Mouse (Mus musculus) brain, embryonic 14.5 days (tissue): ENCODE results near the gene Stat5b. TPM values are rescaled to one million over a fixed set of nuclear protein-coding genes. Genes with fewer than 3 reads are reported as not detected.

Source experiments
- DNase-seq: peaks from one replicate; pipeline ENCODE4 v3.0.0-alpha.2; 2011; ENCODE audit warnings: low read depth
- CTCF ChIP-seq: fragments of 200-500 bp; IDR thresholded peaks from 2 replicates; pipeline ENCODE4 v1.5.1; 2012; ENCODE audit warnings: inconsistent platforms, mild to moderate bottlenecking, moderate library complexity, borderline replicate concordance; ENCODE audit not compliant: insufficient read depth, insufficient read length; ENCODE audit errors: extremely low read depth
- POLR2A ChIP-seq: fragments of 200-500 bp; IDR thresholded peaks from 2 replicates; pipeline ENCODE4 v1.6.1; 2012; ENCODE audit warnings: mild to moderate bottlenecking, inconsistent platforms, borderline replicate concordance; ENCODE audit not compliant: poor library complexity, insufficient read depth, insufficient read length, severe bottlenecking; ENCODE audit errors: extremely low read depth
- polyA plus RNA-seq: library from polyadenylated mRNA; depleted of rRNA; stranded (reverse); fragments of >200 nt; gene quantifications from 2 replicates; pipeline ENCODE4 v1.2.3, GENCODE M21; 2012; rRNA removed

Gene Stat5b
- 16.4 and 21.5 TPM in 2 replicates for polyA plus RNA-seq

GRCm38 (mm10) chr11:100850038-100850777 lies at the start of gene Stat5b:
Gene Stat5b (minus strand): TSS chr11:100850724.
- TF ChIP-seq POLR2A (peak; percentile 80), CTCF (no peak)
- DNase-seq, result peak; percentile 84

- peak; percentile 83 for DNase-seq
- TF ChIP-seq CTCF (no peak), POLR2A (no peak)
These were observed 48.1 kb upstream of the Stat5b start for GRCm38 (mm10) chr11:100898441-100899199.

GRCm38 (mm10) chr11:100897294-100898231 lies 47.0 kb upstream of the Stat5b start:
- DNase-seq, result peak; percentile 91
- no peak for TF ChIP-seq POLR2A
- TF ChIP-seq CTCF, result no peak

- TF ChIP-seq CTCF (no peak), POLR2A (no peak)
- DNase-seq, result peak; percentile 18
These were observed 45.6 kb upstream of the Stat5b start for GRCm38 (mm10) chr11:100896078-100896477.

GRCm38 (mm10) chr11:100894146-100894918 lies 43.8 kb upstream of the Stat5b start:
- DNase-seq, result no peak
- TF ChIP-seq CTCF (no peak), POLR2A (no peak)

GRCm38 (mm10) chr11:100893482-100893881 lies 43.0 kb upstream of the Stat5b start:
- TF ChIP-seq POLR2A, result no peak
- peak; percentile 99 for TF ChIP-seq CTCF
- peak; percentile 94 for DNase-seq

- no peak for DNase-seq
- no peak for TF ChIP-seq POLR2A
- no peak for TF ChIP-seq CTCF
These were observed 41.9 kb upstream of the Stat5b start for GRCm38 (mm10) chr11:100892435-100892834.

- TF ChIP-seq CTCF, result 0 out of 2 replicates have a peak, but pooled peaks have one; percentile 1
- TF ChIP-seq POLR2A, result no peak
- no peak for DNase-seq
These were observed 41.0 kb upstream of the Stat5b start for GRCm38 (mm10) chr11:100891256-100892123.

- no peak for TF ChIP-seq POLR2A
- DNase-seq, result peak; percentile 81
These were observed 40.0 kb upstream of the Stat5b start for GRCm38 (mm10) chr11:100890481-100890880.
